Mouse (Mus musculus) ES-E14 (cell line): Measurements from ENCODE around the gene Dhx57. TPM values are rescaled to one million over a fixed set of nuclear protein-coding genes. Genes with fewer than 3 reads are reported as not detected.
A peak's percentile ranks its signal among the peaks of the same experiment; 100 is the strongest.

Experiments
- DNase-seq: peaks from one replicate; pipeline ENCODE4 v3.0.0-alpha.2; 2013; ENCODE audit warnings: low read depth, low spot score
- H3K27ac ChIP-seq: 2 replicates; pipeline ENCODE4 v1.5.1; 2012; ENCODE audit warnings: low read depth, mild to moderate bottlenecking, low read length, moderate library complexity, mixed read lengths; ENCODE audit not compliant: poor library complexity, insufficient read depth, severe bottlenecking
- H3K36me3 ChIP-seq: 2 replicates; pipeline ENCODE4 v1.6.1; 2012; ENCODE audit warnings: mild to moderate bottlenecking, low read length, moderate library complexity, mixed read lengths; ENCODE audit not compliant: control insufficient read depth, poor library complexity, insufficient read depth, severe bottlenecking
- H3K4me1 ChIP-seq, 2 experiments: fragments of 150-350 bp in 1 of 2; sonication (generic) in 1 of 2; 2 replicates each; pipeline ENCODE4 v1.6.1; 2012; ENCODE audit warnings: low read length in 2 of 2, mild to moderate bottlenecking in 1 of 2, mixed read lengths in 1 of 2; ENCODE audit not compliant: control insufficient read depth in 2 of 2, insufficient read depth in 2 of 2, poor library complexity in 1 of 2
- H3K4me3 ChIP-seq, 2 experiments: fragments of 150-350 bp in 1 of 2; sonication (generic) in 1 of 2; 2 replicates each; pipeline ENCODE4 v1.5.1; 2012; ENCODE audit warnings: low read length in 2 of 2, low read depth in 1 of 2, mild to moderate bottlenecking in 1 of 2, mixed read lengths in 1 of 2; ENCODE audit not compliant: insufficient read depth in 1 of 2, poor library complexity in 1 of 2, severe bottlenecking in 1 of 2
- H3K9ac ChIP-seq: 2 replicates; pipeline ENCODE4 v1.6.1; 2012; ENCODE audit warnings: low read depth, mild to moderate bottlenecking, low read length, mixed read lengths; ENCODE audit not compliant: poor library complexity, insufficient read depth, severe bottlenecking
- H3K9me3 ChIP-seq: fragments of 150-350 bp; sonication (generic); 2 replicates; pipeline ENCODE4 v1.6.1; 2012; ENCODE audit warnings: low read depth, mild to moderate bottlenecking, low read length; ENCODE audit not compliant: control insufficient read depth, insufficient read depth
- CHD2 ChIP-seq: IDR thresholded peaks from 2 replicates; pipeline ENCODE4 v1.6.1; 2014; ENCODE audit warnings: mild to moderate bottlenecking, low read depth, low read length, inconsistent platforms
- HCFC1 ChIP-seq: IDR thresholded peaks from 2 replicates; pipeline ENCODE4 v1.6.1; 2012; ENCODE audit warnings: low read length, inconsistent platforms, borderline replicate concordance; ENCODE audit not compliant: insufficient read depth
- MAFK ChIP-seq: IDR thresholded peaks from 2 replicates; pipeline ENCODE4 v1.6.1; 2014; ENCODE audit warnings: mild to moderate bottlenecking, low read depth, low read length, inconsistent platforms; ENCODE audit not compliant: insufficient read depth
- ZC3H11A ChIP-seq: IDR thresholded peaks from 2 replicates; pipeline ENCODE4 v1.6.1; 2012; ENCODE audit warnings: low read depth, mild to moderate bottlenecking, inconsistent platforms, low read length, borderline replicate concordance
- ZNF384 ChIP-seq: IDR thresholded peaks from 2 replicates; pipeline ENCODE4 v1.6.1; 2012; ENCODE audit warnings: low read depth, low read length, inconsistent platforms
- in situ Hi-C, 2 experiments: fragments of 600-800 bp; cut with MboI; formaldehyde crosslinking; loops; one replicate each; pipeline ENCODE4 v1.15.1; 2025; ENCODE audit warnings: low sequenced_read_pairs in 2 of 2, inconsistent platforms in 1 of 2; ENCODE audit not compliant: unreplicated experiment in 2 of 2
- total RNA-seq: library from RNA; depleted of rRNA; stranded (reverse); fragments of 300-350 nt; gene quantifications from 2 replicates; pipeline ENCODE4 v1.2.3, GENCODE M21; 2012

The Dhx57 gene
- total RNA-seq, 1 experiment: 13.9 TPM

DNA sequence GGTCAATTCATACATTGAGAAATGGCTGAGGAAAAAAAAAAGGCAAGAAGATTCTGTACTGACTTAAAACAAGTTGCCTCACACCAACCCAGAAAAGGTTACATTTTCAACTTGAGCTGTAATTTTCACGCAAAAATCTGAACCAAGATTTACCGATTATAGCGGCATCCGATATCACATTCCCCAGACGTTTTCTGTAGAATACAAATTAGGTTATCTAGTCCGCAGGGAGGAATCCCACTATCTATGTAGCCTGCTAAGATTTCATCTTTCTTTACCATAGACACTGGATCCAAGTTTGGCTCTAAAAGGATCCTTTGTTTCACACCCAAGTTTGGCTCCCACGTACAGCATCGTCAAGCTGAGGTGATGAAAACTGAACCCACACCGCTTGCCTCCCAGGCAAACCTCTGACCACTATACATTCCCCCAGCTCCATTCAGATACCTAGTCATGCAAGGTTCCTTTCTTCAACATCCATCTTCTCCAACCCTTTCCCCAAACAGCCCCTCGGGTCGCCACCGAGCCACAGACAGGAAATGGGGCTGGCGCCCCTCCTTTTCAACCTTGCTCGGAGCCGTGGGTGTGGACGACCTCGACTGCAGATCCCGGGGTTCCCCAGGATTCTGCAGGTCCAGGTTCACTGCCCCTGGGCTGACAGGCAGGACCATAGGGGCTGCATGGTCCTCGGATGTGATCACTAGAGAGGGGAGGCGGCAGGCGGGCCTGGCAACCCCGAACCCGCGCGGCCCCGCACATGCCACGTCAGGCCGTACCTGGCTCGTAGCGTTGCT, 799 bp downstream of the Dhx57 start:
- no peaks in the 10 kb centered on the region for H3K4me1 ChIP-seq
- H3K27ac ChIP-seq: 0 out of 2 replicates have a peak overlapping the region, but pooled peaks have one; percentile 3
- no peaks in the 10 kb centered on the region for H3K36me3 ChIP-seq
- in situ Hi-C loops: no loop called here
- peak overlapping the region; percentile 77 for H3K9ac ChIP-seq
- H3K4me3 ChIP-seq: peak overlapping the region; percentile 84 to 96
- no peaks in the 10 kb centered on the region for H3K9me3 ChIP-seq
- no peak for TF ChIP-seq MAFK
- DNase-seq: peak; percentile 20

DNA sequence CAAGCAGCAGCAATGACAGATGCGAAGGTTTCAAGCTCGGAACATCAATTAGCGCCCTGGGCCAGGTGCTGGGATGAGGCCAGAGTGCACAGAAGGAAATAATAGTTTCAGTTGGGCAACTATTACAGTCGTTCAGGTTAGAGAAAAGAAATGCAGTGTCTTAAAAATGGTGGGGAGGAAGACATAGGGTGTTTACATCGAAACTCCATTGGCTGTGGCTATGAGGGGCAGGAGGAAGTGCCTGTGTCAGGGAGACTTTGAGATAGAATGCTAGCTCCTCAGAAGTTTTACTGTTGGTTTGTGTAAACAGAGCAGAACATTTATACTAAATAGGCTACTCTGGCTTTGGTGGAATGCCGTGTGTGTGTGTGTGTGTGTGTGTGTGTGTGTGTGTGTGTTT, 2.3 kb downstream of the Dhx57 start:
- Histone ChIP-seq H3K4me1 (peaks cover 0 to 4% of the 10 kb centered on the region in 2 experiments; a peak in 1 of 4 replicates), H3K27ac (no peak overlapping the region), H3K4me3 (no peak overlapping the region), H3K36me3 (no peaks in the 10 kb centered on the region), H3K9ac (no peak overlapping the region), H3K9me3 (no peaks in the 10 kb centered on the region)
- TF ChIP-seq ZNF384: no peak
- no peak for TF ChIP-seq ZC3H11A
- no peak for TF ChIP-seq MAFK
- no peak for DNase-seq
- in situ Hi-C loops: no loop called here

- Histone ChIP-seq H3K9me3 (no peaks in the 10 kb centered on the region), H3K9ac (no peak overlapping the region), H3K4me1 (peaks cover 2 to 4% of the 10 kb centered on the region in 2 experiments; a peak in 1 of 4 replicates), H3K4me3 (no peak overlapping the region), H3K36me3 (peaks cover 1% of the 10 kb centered on the region; the same call in 1 of the 2 replicates), H3K27ac (no peak overlapping the region)
- TF ChIP-seq ZNF384 (no peak), ZC3H11A (no peak), CHD2 (no peak), MAFK (no peak), HCFC1 (no peak)
- in situ Hi-C loops: no loop called here
- DNase-seq: no peak
These were observed 5.8 kb downstream of the Dhx57 start for GRCm38 (mm10) chr17:80284446-80284845.

GRCm38 (mm10) chr17:80279340-80280070, 10.8 kb downstream of the Dhx57 start:
- Histone ChIP-seq H3K4me1 (peaks cover 2 to 4% of the 10 kb centered on the region in 2 experiments; a peak in 1 of 4 replicates), H3K9me3 (no peaks in the 10 kb centered on the region), H3K27ac (no peak overlapping the region), H3K9ac (no peak overlapping the region), H3K4me3 (no peak overlapping the region), H3K36me3 (peaks cover 4% of the 10 kb centered on the region)
- TF ChIP-seq MAFK (no peak), ZNF384 (no peak), CHD2 (no peak), ZC3H11A (no peak), HCFC1 (no peak)
- DNase-seq: no peak
- in situ Hi-C loops: no loop called here
